In the genomic region with DNA sequence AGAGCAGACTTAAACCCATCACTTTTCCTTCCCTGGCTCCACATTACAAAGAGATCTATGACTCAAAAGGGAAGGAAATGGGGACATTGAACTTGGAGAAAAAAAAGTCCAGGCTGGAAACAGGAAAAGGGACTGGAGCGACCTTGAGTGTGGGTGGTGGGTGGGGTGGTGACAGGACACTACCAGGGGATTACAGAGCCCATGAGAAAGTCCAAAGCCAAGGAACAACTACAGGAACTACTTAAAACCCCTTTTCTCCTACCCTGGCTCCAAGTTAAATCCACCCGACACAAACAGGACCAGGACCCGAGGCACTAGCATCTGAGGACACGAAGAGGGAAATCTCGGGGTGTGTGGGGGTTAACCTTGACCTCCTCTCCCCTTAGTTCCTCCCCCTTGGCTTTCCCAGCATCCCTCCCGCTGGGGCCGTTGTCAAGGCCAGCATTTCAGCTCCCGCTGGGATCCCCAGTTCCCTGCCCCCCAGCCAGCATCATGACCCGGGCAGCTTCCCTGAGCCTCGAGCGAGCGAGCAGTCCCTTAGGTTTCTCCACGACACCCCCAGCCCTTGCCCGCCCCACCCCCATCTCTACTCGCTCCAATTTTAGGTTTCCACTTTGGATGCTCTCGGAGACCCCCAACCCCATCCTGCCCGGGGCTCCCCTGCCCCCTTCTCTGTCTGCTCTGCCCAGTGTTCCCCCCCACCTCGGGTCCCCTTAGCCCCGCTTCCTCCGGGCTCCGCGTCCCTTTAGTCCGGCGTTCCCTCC, we compare ENCODE assay signal across 8 mouse cellular contexts. TPM values are rescaled to one million over a fixed set of nuclear protein-coding genes. Genes with fewer than 3 reads are reported as not detected.
A peak's percentile ranks its signal among the peaks of the same experiment; 100 is the strongest.
DNase-seq lines count a peak whose midpoint lies in the region; ATAC-seq and TF ChIP-seq lines count a peak whose summit lies in the region.

No protein-coding gene starts in this region.

- no peak for TF ChIP-seq EP300 in liver, postnatal 0 days (IDR thresholded peaks at IDR 0.05; ENCODE audit: low read depth)

- H3K36me3 ChIP-seq in liver, postnatal 0 days (replicated peaks; ENCODE audit: insufficient read depth, low read length), result no peaks in the 10 kb centered on the region
- H3K36me3 ChIP-seq in neural tube, embryonic 15.5 days, result no peaks in the 10 kb centered on the region

- peak overlapping the region; percentile 93 for H3K9ac ChIP-seq in liver, postnatal 0 days (replicated peaks)
- H3K9ac ChIP-seq in neural tube, embryonic 15.5 days (replicated peaks), result peak overlapping the region; percentile 96

- H3K27ac ChIP-seq in liver, postnatal 0 days (ENCODE audit: low read depth), result peak overlapping the region; percentile 98
- H3K27ac ChIP-seq in neural tube, embryonic 15.5 days (replicated peaks), result peak overlapping the region; percentile 92

- WGBS in liver, postnatal 0 days (ENCODE audit: insufficient replicate concordance), result 3% methylated on average over 24 of the region's 24 CpGs
- 1% methylated on average over 22 of the region's 24 CpGs for WGBS in neural tube, embryonic 15.5 days

- no peaks in the 10 kb centered on the region for H3K27me3 ChIP-seq in liver, postnatal 0 days (ENCODE audit: insufficient read depth, low read length)
- H3K27me3 ChIP-seq in neural tube, embryonic 15.5 days (replicated peaks), result no peaks in the 10 kb centered on the region

- peak overlapping the region; percentile 77 for H3K4me2 ChIP-seq in liver, postnatal 0 days (ENCODE audit: low read depth, low read length)
- H3K4me2 ChIP-seq in neural tube, embryonic 15.5 days, result peak overlapping the region; percentile 93

- H3K4me1 ChIP-seq in liver, postnatal 0 days (ENCODE audit: insufficient read depth), result peaks cover 27% of the 10 kb centered on the region
- H3K4me1 ChIP-seq in neural tube, embryonic 15.5 days, result peaks cover 49% of the 10 kb centered on the region

- DNase-seq in 3134 (ENCODE audit: extremely low read depth, insufficient read length, low spot score) (peak; percentile 53), MN1 (ENCODE audit: low spot score) (peak; percentile 52)
- DNase-seq in cerebellum, postnatal 25 days, result peak; percentile 57 to 71
- DNase-seq in heart, adult 18-20 months, result peak; percentile 70 to 77
- DNase-seq in kidney, adult 18-20 months, result peak; percentile 50
- peak; percentile 66 for DNase-seq in liver, postnatal 0 days

- peak overlapping the region; percentile 89 for H3K4me3 ChIP-seq in liver, postnatal 0 days (ENCODE audit: low read depth, low read length)
- H3K4me3 ChIP-seq in neural tube, embryonic 15.5 days (replicated peaks), result peak overlapping the region; percentile 92

- peak; percentile 44 for ATAC-seq in liver, postnatal 0 days
- ATAC-seq in neural tube, embryonic 15.5 days (ENCODE audit: low FRiP score), result peak; percentile 51
- no peak for ATAC-seq in megakaryocyte-erythroid progenitor cell, adult 5-6 weeks (replicated peaks; ENCODE audit: low FRiP score, low TSS enrichment, poor library complexity, severe bottlenecking)

- no peak for TF ChIP-seq CTCF in liver, postnatal 0 days (IDR thresholded peaks at IDR 0.05; ENCODE audit: low read depth)

- H3K9me3 ChIP-seq in liver, postnatal 0 days (ENCODE audit: low read length), result no peaks in the 10 kb centered on the region
- no peaks in the 10 kb centered on the region for H3K9me3 ChIP-seq in neural tube, embryonic 15.5 days (replicated peaks)

RNA-seq across cellular contexts. Expression of a gene that starts 0.6 kb away (rescaled TPM):
- total RNA-seq in heart, adult 18-20 months (2021), result 100 to 1,000 TPM in 1 of 2 experiments, 10 to 100 TPM in 1; 95.7 to 123 TPM
- polyA plus RNA-seq in liver, postnatal 0 days (2015; fragmentation: Nextera tagmentation; extraction: Ambion mirVana), result 31.7 and 32.3 TPM in 2 replicates
- 255 and 299 TPM in 2 replicates for polyA plus RNA-seq in neural tube, embryonic 15.5 days (2015; fragmentation: Nextera tagmentation; extraction: Ambion mirVana)
- total RNA-seq in megakaryocyte-erythroid progenitor cell, adult 5-6 weeks (2014; fragmentation: Nextera tagmentation), result 18.1 and 23.1 TPM in 2 replicates
- 18.9 and 87.8 TPM in 2 replicates for total RNA-seq in megakaryocyte-erythroid progenitor cell, adult 5-6 weeks (2017)

RNA-seq across cellular contexts. Expression of a gene that starts 32.3 kb away (rescaled TPM):
- total RNA-seq in heart, adult 18-20 months (2021), result 1 to 10 TPM; 2.4 to 4.0 TPM
- 18.8 and 23.9 TPM in 2 replicates for polyA plus RNA-seq in liver, postnatal 0 days (2015; fragmentation: Nextera tagmentation; extraction: Ambion mirVana)
- 24.8 and 41.8 TPM in 2 replicates for polyA plus RNA-seq in neural tube, embryonic 15.5 days (2015; fragmentation: Nextera tagmentation; extraction: Ambion mirVana)
- total RNA-seq in megakaryocyte-erythroid progenitor cell, adult 5-6 weeks (2014; fragmentation: Nextera tagmentation), result 65.5 and 93.1 TPM in 2 replicates
- 50.7 and 58.1 TPM in 2 replicates for total RNA-seq in megakaryocyte-erythroid progenitor cell, adult 5-6 weeks (2017)

RNA-seq across cellular contexts. Expression of a gene that starts 37.7 kb away (rescaled TPM):
- 1 to 10 TPM; 7.2 to 7.7 TPM for total RNA-seq in heart, adult 18-20 months (2021)
- 2.1 and 2.9 TPM in 2 replicates for polyA plus RNA-seq in liver, postnatal 0 days (2015; fragmentation: Nextera tagmentation; extraction: Ambion mirVana)
- polyA plus RNA-seq in neural tube, embryonic 15.5 days (2015; fragmentation: Nextera tagmentation; extraction: Ambion mirVana), result 1.8 and 2.5 TPM in 2 replicates
- total RNA-seq in megakaryocyte-erythroid progenitor cell, adult 5-6 weeks (2014; fragmentation: Nextera tagmentation), result 1.6 and 2.5 TPM in 2 replicates
- total RNA-seq in megakaryocyte-erythroid progenitor cell, adult 5-6 weeks (2017), result 1.4 and 2.2 TPM in 2 replicates

RNA-seq across cellular contexts. Expression of a gene that starts 57.3 kb away (rescaled TPM):
- total RNA-seq in heart, adult 18-20 months (2021), result under 1 TPM; 0.07 to 0.10 TPM
- polyA plus RNA-seq in liver, postnatal 0 days (2015; fragmentation: Nextera tagmentation; extraction: Ambion mirVana), result 0.08 and 0.09 TPM in 2 replicates
- polyA plus RNA-seq in neural tube, embryonic 15.5 days (2015; fragmentation: Nextera tagmentation; extraction: Ambion mirVana), result 6.4 and 7.4 TPM in 2 replicates
- 0.25 TPM in 1 of 2 replicates, not detected in the other for total RNA-seq in megakaryocyte-erythroid progenitor cell, adult 5-6 weeks (2014; fragmentation: Nextera tagmentation)
- total RNA-seq in megakaryocyte-erythroid progenitor cell, adult 5-6 weeks (2017), result not detected in 2 replicates

Comparison
In these comparisons a context has a peak if more than half of its experiments do, and no peak if none do; other contexts are left out.
1. RNA of a gene that starts 32.3 kb away (total RNA-seq): 50.7 to 93.1 TPM in megakaryocyte-erythroid progenitor cell, adult 5-6 weeks; 2.4 to 4.0 TPM in heart, adult 18-20 months; every median in the first group is over 10 times any median in the second.
2. Peak in every context shown above with its lines, with median percentiles within 50 percentile points of each other: DNase-seq.